Mouse (Mus musculus) liver, adult 10 weeks (tissue): Measurements from ENCODE around the gene Zp3r. TPM values are rescaled to one million over a fixed set of nuclear protein-coding genes. Genes with fewer than 3 reads are reported as not detected.

Experiments used
- polyA plus RNA-seq: library from polyadenylated mRNA; stranded (reverse); fragments of 350-450 nt; fragmentation: Illumina TruSeq; extraction: RNeasy Lipid Tissue Mini Kit (QIAGEN cat#74804); gene quantifications from one replicate; pipeline ENCODE4 v1.2.3, GENCODE M21; 2014; ENCODE audit warnings: low read depth, low replicate concordance

Gene Zp3r
- not detected for polyA plus RNA-seq

DNA sequence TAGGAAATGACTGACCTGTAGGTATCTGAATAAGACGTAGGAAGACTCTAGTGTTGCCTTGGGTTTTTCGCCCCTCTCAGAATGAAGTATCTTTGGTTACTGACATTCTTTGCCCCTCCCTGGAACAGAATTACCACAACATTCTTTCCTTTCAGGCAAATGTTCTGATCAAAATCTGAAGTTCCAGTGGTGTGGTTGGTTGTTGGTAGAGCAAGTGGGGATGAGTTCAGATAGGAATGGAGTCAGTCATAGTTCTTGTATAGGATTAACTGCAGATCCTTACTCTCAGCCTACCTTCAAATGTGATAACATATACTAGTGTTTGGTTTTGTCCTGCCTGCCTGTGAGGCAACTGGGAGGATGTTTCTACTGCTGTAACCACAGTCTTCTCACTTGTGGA, at the start of gene Zp3r:
Gene Zp3r (minus strand): TSS at position 101 of the 400 bp plus-strand sequence.

DNA sequence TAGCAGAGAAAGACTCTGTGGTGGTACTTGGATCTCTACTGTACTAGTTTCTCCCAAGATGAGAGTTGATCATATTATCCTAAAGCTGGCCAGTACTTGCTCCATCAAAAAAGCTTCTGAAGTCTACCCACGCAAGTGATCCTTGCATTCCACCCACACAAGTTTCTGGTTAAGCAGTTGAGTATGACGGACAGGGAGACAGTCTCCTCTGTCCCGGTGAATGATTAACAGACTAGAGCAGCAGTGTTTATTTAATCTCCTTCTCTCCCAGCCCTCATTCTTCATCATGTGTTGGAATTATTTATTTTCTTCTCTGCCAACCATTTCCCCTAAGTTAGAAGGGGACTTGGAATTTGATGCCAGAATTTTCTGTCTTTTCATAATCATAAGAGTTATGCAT, 32.0 kb upstream of the Zp3r start, which contains the start of gene C4bp:
Gene C4bp (minus strand): TSS at position 179 of the 400 bp plus-strand sequence.

Other genes starting within 250 kb of the Zp3r start
- gene Cd55b, start 206.6 kb downstream of the Zp3r start, polyA plus RNA-seq = not detected
- gene Cd55, start 166.9 kb downstream of the Zp3r start, polyA plus RNA-seq = 43.4 TPM
- gene C4bp, start 32.0 kb upstream of the Zp3r start, polyA plus RNA-seq = 659 TPM
- not detected for gene Gm29427, start 86.2 kb upstream of the Zp3r start, polyA plus RNA-seq
- 12.6 TPM for gene Yod1, start 87.7 kb upstream of the Zp3r start, polyA plus RNA-seq
- gene Pfkfb2, start 99.6 kb upstream of the Zp3r start, polyA plus RNA-seq = 10.3 TPM
- gene AA986860, start 102.4 kb upstream of the Zp3r start, polyA plus RNA-seq = 0.29 TPM
- not detected for gene Fcamr, start 171.3 kb upstream of the Zp3r start, polyA plus RNA-seq
- gene Pigr, start 197.1 kb upstream of the Zp3r start, polyA plus RNA-seq = 1,048 TPM
- gene Fcmr, start 236.0 kb upstream of the Zp3r start, polyA plus RNA-seq = not detected